Comparison of ENCODE assay signal across 28 mouse cellular contexts in genomic region chr5:99493861-99494260, GRCm38 (mm10).
DNase-seq lines count a peak whose midpoint lies in the region; ATAC-seq and TF ChIP-seq lines count a peak whose summit lies in the region.
"Had no signal": no experiment of that assay in that cellular context is flagged by ENCODE, and none has a peak within 500 bp of the region (broad histone marks: within the 10 kb centered on the region; RNA-seq: fewer than 3 reads in every experiment).

No protein-coding gene starts in this region.

- H3K4me2 ChIP-seq in forebrain, embryonic 15.5 days (replicated peaks): no peak overlapping the region
- H3K4me2 ChIP-seq in kidney, embryonic 15.5 days: no peak overlapping the region
- H3K4me2 ChIP-seq in midbrain, embryonic 14.5 days (ENCODE audit: low read length): no peak overlapping the region
- H3K4me2 ChIP-seq in midbrain, embryonic 11.5 days: no peak overlapping the region
- H3K4me2 ChIP-seq: embryonic facial prominence, embryonic 13.5 days; embryonic facial prominence, embryonic 15.5 days; forebrain, embryonic 13.5 days had no signal

- no peaks in the 10 kb centered on the region for H3K27me3 ChIP-seq in forebrain, embryonic 15.5 days
- H3K27me3 ChIP-seq in forebrain, embryonic 10.5 days (ENCODE audit: poor library complexity, severe bottlenecking): peaks cover 30% of the 10 kb centered on the region
- no peaks in the 10 kb centered on the region for H3K27me3 ChIP-seq in kidney, embryonic 15.5 days
- H3K27me3 ChIP-seq in kidney, adult 2 months (replicated peaks; ENCODE audit: control insufficient read depth, insufficient read depth, low read length): no peaks in the 10 kb centered on the region
- H3K27me3 ChIP-seq in midbrain, embryonic 14.5 days (ENCODE audit: control insufficient read depth, insufficient read depth, low read length): no peaks in the 10 kb centered on the region
- peaks cover 2% of the 10 kb centered on the region; the same call in 1 of the 2 replicates for H3K27me3 ChIP-seq in midbrain, embryonic 11.5 days (ENCODE audit: control insufficient read depth, insufficient read depth, low read length)
- H3K27me3 ChIP-seq: CH12.LX; embryonic facial prominence, embryonic 13.5 days; embryonic facial prominence, embryonic 15.5 days; Patski had no signal

- no peaks in the 10 kb centered on the region for H3K36me3 ChIP-seq in forebrain, embryonic 15.5 days
- no peaks in the 10 kb centered on the region for H3K36me3 ChIP-seq in forebrain, embryonic 10.5 days (replicated peaks)
- no peaks in the 10 kb centered on the region for H3K36me3 ChIP-seq in kidney, embryonic 15.5 days
- no peaks in the 10 kb centered on the region for H3K36me3 ChIP-seq in kidney, adult 2 months (ENCODE audit: control insufficient read depth, insufficient read depth, low read length)
- H3K36me3 ChIP-seq in midbrain, embryonic 14.5 days (ENCODE audit: control insufficient read depth, insufficient read depth, low read length): no peaks in the 10 kb centered on the region
- no peaks in the 10 kb centered on the region for H3K36me3 ChIP-seq in midbrain, embryonic 11.5 days (ENCODE audit: control insufficient read depth, insufficient read depth, low read length)
- H3K36me3 ChIP-seq: embryonic facial prominence, embryonic 13.5 days; embryonic facial prominence, embryonic 15.5 days; G1E had no signal

- no peak for ATAC-seq in forebrain, embryonic 15.5 days (replicated peaks)
- no peak for ATAC-seq in kidney, embryonic 15.5 days (replicated peaks; ENCODE audit: low FRiP score)
- no peak for ATAC-seq in midbrain, embryonic 14.5 days (ENCODE audit: low FRiP score, low TSS enrichment)
- ATAC-seq in midbrain, embryonic 11.5 days (ENCODE audit: low FRiP score): no peak
- ATAC-seq: activated CD4-positive, CD25-positive, alpha-beta regulatory T cell, adult 4 months; CD4-positive, CD25-positive, alpha-beta regulatory T cell, adult 4 months; forebrain, embryonic 13.5 days; forebrain, embryonic 16.5 days; Patski had no signal

- 0 out of 2 replicates have a peak overlapping the region, but pooled peaks have one; percentile 29 for H3K27ac ChIP-seq in forebrain, embryonic 15.5 days (replicated peaks)
- no peak overlapping the region for H3K27ac ChIP-seq in forebrain, embryonic 10.5 days
- H3K27ac ChIP-seq in kidney, embryonic 15.5 days: peak overlapping the region; percentile 9; the same call in 1 of the 2 replicates
- H3K27ac ChIP-seq in kidney, adult 2 months (ENCODE audit: insufficient read depth, low read depth, low read length): no peak overlapping the region
- no peak overlapping the region for H3K27ac ChIP-seq in midbrain, embryonic 14.5 days (replicated peaks; ENCODE audit: low read depth, low read length)
- H3K27ac ChIP-seq in midbrain, embryonic 11.5 days (ENCODE audit: low read depth, low read length): no peak overlapping the region
- H3K27ac ChIP-seq: embryonic facial prominence, embryonic 13.5 days; embryonic facial prominence, embryonic 15.5 days; forebrain, embryonic 13.5 days had no signal

- no peak overlapping the region for H3K4me3 ChIP-seq in forebrain, embryonic 15.5 days
- H3K4me3 ChIP-seq in forebrain, embryonic 10.5 days: no peak overlapping the region
- H3K4me3 ChIP-seq in kidney, embryonic 15.5 days (replicated peaks): no peak overlapping the region
- no peak overlapping the region for H3K4me3 ChIP-seq in kidney, adult 2 months (ENCODE audit: insufficient read depth, low read depth, low read length)
- no peak overlapping the region for H3K4me3 ChIP-seq in midbrain, embryonic 14.5 days (replicated peaks; ENCODE audit: low read depth, low read length)
- no peak overlapping the region for H3K4me3 ChIP-seq in midbrain, embryonic 11.5 days (ENCODE audit: low read depth, low read length)
- H3K4me3 ChIP-seq: embryonic facial prominence, embryonic 13.5 days; embryonic facial prominence, embryonic 15.5 days; erythroblast, embryonic 14.5 days; forebrain, embryonic 13.5 days had no signal

- DNase-seq in forebrain, embryonic 10.5 days (ENCODE audit: extremely low spot score, low spot score): no peak
- DNase-seq in kidney, adult 2 months: no peak
- peak; percentile 46 for DNase-seq in midbrain, embryonic 14.5 days
- DNase-seq in midbrain, embryonic 11.5 days (ENCODE audit: low spot score, missing footprints): no peak
- DNase-seq in retina, postnatal 7 days (ENCODE audit: low read depth, low spot score): peak; percentile 35
- DNase-seq: adrenal gland, adult 8-10 months; adrenal gland, postnatal 14 days; adrenal gland, postnatal 36 days; B cell, adult 2 months; cerebellum, adult 11 months; cerebellum, adult 18-20 months; cerebellum, adult 8-10 months; cerebellum, adult 9-11 months; cerebellum, postnatal 14 days; cerebellum, postnatal 36 days; embryo, embryonic 11 days had no signal

- no peak for TF ChIP-seq POLR2A in kidney, adult 2 months (IDR thresholded peaks at IDR 0.05; ENCODE audit: low read depth, low read length)

- 61% methylated on average over 9 of the region's 9 CpGs for WGBS in forebrain, embryonic 15.5 days
- 69% methylated on average over 9 of the region's 9 CpGs for WGBS in forebrain, embryonic 10.5 days
- 49% methylated on average over 9 of the region's 9 CpGs for WGBS in kidney, embryonic 15.5 days
- 74% methylated on average over 9 of the region's 9 CpGs for WGBS in kidney, adult 2 months
- 26% methylated on average over 9 of the region's 9 CpGs for WGBS in midbrain, embryonic 14.5 days
- 39% methylated on average over 9 of the region's 9 CpGs for WGBS in midbrain, embryonic 11.5 days

- no peak for TF ChIP-seq CTCF in kidney, adult 2 months (conservative IDR thresholded peaks at IDR 0.05; ENCODE audit: insufficient read depth, insufficient read length, low read depth, low read length)

- no peak overlapping the region for H3K9ac ChIP-seq in forebrain, embryonic 15.5 days (replicated peaks)
- H3K9ac ChIP-seq in kidney, embryonic 15.5 days: no peak overlapping the region
- H3K9ac ChIP-seq in midbrain, embryonic 14.5 days (replicated peaks; ENCODE audit: low read length): no peak overlapping the region
- H3K9ac ChIP-seq in midbrain, embryonic 11.5 days (ENCODE audit: low read length): no peak overlapping the region
- H3K9ac ChIP-seq: embryonic facial prominence, embryonic 13.5 days; embryonic facial prominence, embryonic 15.5 days; forebrain, embryonic 13.5 days had no signal

- no peaks in the 10 kb centered on the region for H3K9me3 ChIP-seq in forebrain, embryonic 15.5 days
- no peaks in the 10 kb centered on the region for H3K9me3 ChIP-seq in forebrain, embryonic 10.5 days
- no peaks in the 10 kb centered on the region for H3K9me3 ChIP-seq in kidney, embryonic 15.5 days (replicated peaks)
- H3K9me3 ChIP-seq in midbrain, embryonic 14.5 days (ENCODE audit: control insufficient read depth, low read length): no peaks in the 10 kb centered on the region
- no peaks in the 10 kb centered on the region for H3K9me3 ChIP-seq in midbrain, embryonic 11.5 days (ENCODE audit: control insufficient read depth, low read length)
- H3K9me3 ChIP-seq: embryonic facial prominence, embryonic 13.5 days; embryonic facial prominence, embryonic 15.5 days; forebrain, embryonic 13.5 days had no signal

- H3K4me1 ChIP-seq in forebrain, embryonic 15.5 days: peaks cover 29% of the 10 kb centered on the region
- peaks cover 25% of the 10 kb centered on the region for H3K4me1 ChIP-seq in forebrain, embryonic 10.5 days
- H3K4me1 ChIP-seq in kidney, embryonic 15.5 days: peaks cover 41% of the 10 kb centered on the region
- 0 out of 2 replicates have a peak, but pooled peaks cover 2% of the 10 kb centered on the region for H3K4me1 ChIP-seq in kidney, adult 2 months (ENCODE audit: control insufficient read depth, insufficient read depth, low read length)
- peaks cover 18% of the 10 kb centered on the region for H3K4me1 ChIP-seq in midbrain, embryonic 14.5 days (ENCODE audit: control insufficient read depth, insufficient read depth, low read length)
- H3K4me1 ChIP-seq in midbrain, embryonic 11.5 days (ENCODE audit: control insufficient read depth, insufficient read depth, low read length): peaks cover 6% of the 10 kb centered on the region; the same call in 1 of the 2 replicates
- H3K4me1 ChIP-seq: embryonic facial prominence, embryonic 15.5 days had no signal

Comparison
In these comparisons a context has a peak if more than half of its experiments do, and no peak if none do; other contexts are left out.
1. H3K27ac ChIP-seq: peak in forebrain, embryonic 15.5 days (single experiment) and kidney, embryonic 15.5 days (single experiment); none in forebrain, embryonic 10.5 days (single experiment), kidney, adult 2 months (single experiment), midbrain, embryonic 14.5 days (single experiment) and midbrain, embryonic 11.5 days (single experiment).
2. DNase-seq: peak in midbrain, embryonic 14.5 days (single experiment) and retina, postnatal 7 days (single experiment); none in forebrain, embryonic 10.5 days (single experiment), kidney, adult 2 months (single experiment) and midbrain, embryonic 11.5 days (single experiment).